Mouse (Mus musculus) brain, adult 10 weeks (tissue): ENCODE measurements around the gene Pde1c. TPM values are rescaled to one million over a fixed set of nuclear protein-coding genes. Genes with fewer than 3 reads are reported as not detected.

Source experiments
- polyA plus RNA-seq: library from polyadenylated mRNA; stranded (reverse); fragments of 350-450 nt; fragmentation: Illumina TruSeq; extraction: RNeasy Lipid Tissue Mini Kit (QIAGEN cat#74804); gene quantifications from one replicate; pipeline ENCODE4 v1.2.3, GENCODE M21; 2015; ENCODE audit warnings: low read depth, low replicate concordance

Pde1c gene
- 4.5 TPM for polyA plus RNA-seq

DNA sequence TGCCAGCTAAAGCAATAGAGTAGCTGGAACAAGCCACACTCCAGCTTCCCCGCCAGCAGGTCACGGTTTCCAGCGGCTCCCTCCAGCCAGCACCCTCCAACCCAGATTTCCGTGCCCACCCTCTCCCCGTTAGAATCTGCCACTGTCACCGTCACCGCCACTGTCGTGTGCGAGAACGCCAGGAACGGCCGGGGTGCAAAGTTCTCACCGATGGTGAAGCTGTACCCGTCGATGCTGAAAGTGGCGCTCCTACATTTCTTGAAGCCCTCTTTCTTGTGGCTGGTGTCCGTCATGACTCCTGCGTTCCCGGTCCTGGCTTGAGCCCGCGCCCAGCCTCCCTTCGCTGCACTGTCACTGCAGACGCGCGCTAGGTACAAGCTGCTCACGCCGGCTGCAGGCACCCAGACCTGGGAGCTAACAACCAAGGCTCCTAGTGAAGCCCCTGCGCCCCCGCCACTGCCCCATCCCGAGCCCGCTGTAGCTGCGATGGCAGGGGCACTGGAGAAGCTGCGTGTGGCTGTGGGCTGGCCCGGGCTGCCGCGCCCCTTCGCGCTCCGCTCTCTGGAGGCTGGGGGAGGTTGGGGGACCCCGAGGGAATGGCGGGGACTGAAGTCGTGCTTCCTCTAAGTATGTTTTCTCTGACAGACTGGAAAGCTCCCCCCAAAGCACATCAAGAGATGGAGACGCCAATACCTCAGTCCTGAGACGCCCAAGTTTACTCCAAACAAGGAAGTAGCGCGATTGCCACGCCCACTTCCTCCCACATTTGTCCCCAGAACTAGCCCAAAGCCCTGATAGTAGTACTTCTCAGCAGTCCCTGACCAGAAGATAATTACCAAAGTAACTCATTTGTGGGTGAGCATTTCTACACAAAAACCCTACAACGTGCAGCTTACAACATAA, at the start of gene Pde1c:
Gene Pde1c (minus strand): TSS at position 634 of the 903 bp plus-strand sequence.

Other genes with a start within 250 kb of the Pde1c start
- gene Lsm5, start 135.6 kb upstream of the Pde1c start, polyA plus RNA-seq: 24.2 TPM
- 26.7 TPM for gene Avl9, start 145.8 kb upstream of the Pde1c start, polyA plus RNA-seq
- gene Kbtbd2, start 228.7 kb upstream of the Pde1c start, polyA plus RNA-seq: 40.1 TPM